Mouse (Mus musculus): Measurements from ENCODE around the gene Gzmm.
A peak's percentile ranks its signal among the peaks of the same experiment; 100 is the strongest.
"Not testable (repeated sequence)": the region's sequence is repeated elsewhere in the genome, so short reads cannot be mapped to it uniquely, and the experiment has no call there.

Gzmm gene

GRCm38 (mm10) chr10:79681591-79682245, 7.1 kb upstream of the Gzmm start, which contains the start of gene Cdc34:
Gene Cdc34 (plus strand): TSS chr10:79682195.
- peak; percentile 98 to 100 for DNase-seq

- peak in 1 of 2 experiments; percentile 61 for DNase-seq
Measured at GRCm38 (mm10) chr10:79682551-79682915, 6.3 kb upstream of the Gzmm start.

DNA sequence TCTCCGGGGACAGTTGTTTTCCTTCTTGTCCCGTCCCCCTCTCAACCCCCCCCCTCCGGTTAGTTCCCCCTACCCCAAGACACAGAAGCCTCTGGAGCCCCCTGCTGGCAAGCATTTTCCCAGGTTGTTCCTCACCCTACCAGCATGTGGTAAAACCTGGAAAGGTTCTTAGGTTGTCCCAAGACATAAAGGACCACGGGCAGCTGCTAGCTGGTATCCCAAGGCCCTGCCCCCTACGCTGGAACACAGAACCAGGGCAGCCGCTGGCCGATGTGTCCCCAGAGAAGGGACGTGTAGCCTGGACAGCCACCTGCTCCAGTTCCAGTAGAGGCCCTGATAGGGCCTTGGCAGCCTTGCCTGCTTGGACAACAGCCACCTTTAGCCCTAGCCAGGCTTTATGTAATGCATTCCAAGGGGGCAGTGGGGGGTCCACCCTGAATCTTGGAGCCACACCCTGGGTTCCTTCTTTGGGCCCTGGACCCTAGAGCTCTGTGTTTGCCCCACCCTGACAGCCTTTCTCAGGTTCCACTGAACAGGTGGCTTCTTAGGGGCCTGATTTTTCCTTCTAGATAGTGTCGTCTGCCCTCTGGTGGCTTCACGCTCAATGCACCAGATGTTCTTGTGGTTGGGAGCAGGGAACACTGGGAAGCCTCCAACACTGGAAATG, 5.8 kb upstream of the Gzmm start:
- peak; percentile 81 to 86 for DNase-seq

DNA sequence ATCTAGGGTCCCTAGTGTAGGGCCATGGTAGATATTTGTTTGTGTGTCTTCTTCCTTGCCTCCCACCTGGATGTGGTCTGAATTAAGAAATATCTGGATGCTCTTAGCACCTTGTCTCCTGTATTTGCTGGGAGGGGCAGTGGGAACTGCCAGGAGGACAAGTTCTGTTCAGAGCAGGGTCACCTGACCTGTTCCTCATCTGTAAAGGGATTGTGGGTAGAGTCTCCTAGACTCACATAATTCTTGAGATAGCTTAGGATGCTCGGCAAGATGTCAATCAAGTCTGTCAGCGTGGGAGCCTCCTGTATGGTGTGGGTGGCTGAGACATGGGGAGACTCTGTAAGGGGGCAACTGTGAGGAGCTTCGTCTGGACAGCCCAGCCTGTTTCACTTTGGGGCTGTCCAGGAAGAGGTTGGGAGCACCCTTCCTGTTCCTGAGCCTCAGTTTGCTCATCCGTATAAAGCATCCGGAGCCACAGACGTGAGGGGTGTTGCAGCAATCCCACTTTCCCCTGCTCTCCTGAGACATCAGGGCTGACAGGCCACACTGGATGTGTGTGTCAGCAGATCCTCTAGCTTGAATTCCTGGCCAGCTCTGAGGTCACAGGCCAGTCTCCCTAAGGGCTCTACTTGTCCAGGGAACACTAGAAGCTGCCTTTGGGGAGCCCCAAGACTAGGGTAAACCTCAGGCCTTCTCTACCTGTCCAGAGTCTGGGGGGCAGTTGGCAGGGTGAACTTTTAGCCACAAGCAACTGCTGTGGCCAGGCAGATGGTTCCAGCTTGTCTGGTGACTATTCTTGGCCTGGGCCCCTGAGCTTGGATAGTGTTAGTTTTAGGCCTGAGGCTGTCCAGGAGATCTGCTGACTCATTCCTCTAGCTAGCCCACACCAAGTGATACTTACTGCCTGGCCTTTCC, 4.8 kb upstream of the Gzmm start:
- DNase-seq = peak in 1 of 2 experiments; percentile 60

GRCm38 (mm10) chr10:79684770-79685600, 3.8 kb upstream of the Gzmm start:
- DNase-seq = no peak

- DNase-seq = no peak
Measured at GRCm38 (mm10) chr10:79686219-79686618, 2.6 kb upstream of the Gzmm start.

DNA sequence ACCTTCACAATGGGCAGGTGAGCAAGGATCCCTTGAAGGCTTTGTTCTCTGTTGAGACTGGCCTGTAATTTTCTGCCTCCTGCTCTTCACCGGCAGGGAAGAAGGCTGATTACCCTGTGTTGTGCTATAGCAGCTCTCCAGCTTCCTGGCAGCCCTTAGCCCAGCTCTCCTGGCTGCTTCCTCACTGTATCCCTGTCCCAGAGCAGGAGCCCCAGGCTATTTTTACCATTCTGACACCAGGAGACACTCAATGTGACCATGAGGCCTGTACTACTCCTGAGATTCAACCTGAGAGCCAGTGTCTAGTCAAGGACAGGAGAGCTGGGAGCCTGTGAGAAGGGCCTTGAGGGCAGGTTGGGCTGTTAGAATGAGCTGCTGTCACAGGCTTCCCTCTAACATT, 2.1 kb upstream of the Gzmm start:
- DNase-seq = no peak

GRCm38 (mm10) chr10:79687513-79687912, 1.3 kb upstream of the Gzmm start:
- DNase-seq = no peak

- no peak for DNase-seq
Measured at GRCm38 (mm10) chr10:79689178-79689577, 358 bp downstream of the Gzmm start.

GRCm38 (mm10) chr10:79691986-79692548, 3.2 kb downstream of the Gzmm start:
- DNase-seq = no peak

GRCm38 (mm10) chr10:79693580-79694378, 5.0 kb downstream of the Gzmm start:
- DNase-seq = no peak

DNA sequence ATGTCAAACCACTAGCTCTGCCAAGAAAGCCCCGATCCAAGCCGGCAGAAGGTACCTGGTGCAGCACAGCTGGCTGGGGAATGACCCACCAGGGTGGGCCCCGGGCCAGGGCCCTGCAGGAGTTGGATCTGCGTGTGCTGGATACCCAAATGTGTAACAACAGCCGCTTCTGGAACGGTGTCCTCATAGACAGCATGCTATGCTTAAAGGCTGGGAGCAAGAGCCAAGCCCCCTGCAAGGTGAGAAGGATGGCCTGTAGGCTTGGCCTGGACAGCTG, 5.5 kb downstream of the Gzmm start:
- DNase-seq = no peak

DNA sequence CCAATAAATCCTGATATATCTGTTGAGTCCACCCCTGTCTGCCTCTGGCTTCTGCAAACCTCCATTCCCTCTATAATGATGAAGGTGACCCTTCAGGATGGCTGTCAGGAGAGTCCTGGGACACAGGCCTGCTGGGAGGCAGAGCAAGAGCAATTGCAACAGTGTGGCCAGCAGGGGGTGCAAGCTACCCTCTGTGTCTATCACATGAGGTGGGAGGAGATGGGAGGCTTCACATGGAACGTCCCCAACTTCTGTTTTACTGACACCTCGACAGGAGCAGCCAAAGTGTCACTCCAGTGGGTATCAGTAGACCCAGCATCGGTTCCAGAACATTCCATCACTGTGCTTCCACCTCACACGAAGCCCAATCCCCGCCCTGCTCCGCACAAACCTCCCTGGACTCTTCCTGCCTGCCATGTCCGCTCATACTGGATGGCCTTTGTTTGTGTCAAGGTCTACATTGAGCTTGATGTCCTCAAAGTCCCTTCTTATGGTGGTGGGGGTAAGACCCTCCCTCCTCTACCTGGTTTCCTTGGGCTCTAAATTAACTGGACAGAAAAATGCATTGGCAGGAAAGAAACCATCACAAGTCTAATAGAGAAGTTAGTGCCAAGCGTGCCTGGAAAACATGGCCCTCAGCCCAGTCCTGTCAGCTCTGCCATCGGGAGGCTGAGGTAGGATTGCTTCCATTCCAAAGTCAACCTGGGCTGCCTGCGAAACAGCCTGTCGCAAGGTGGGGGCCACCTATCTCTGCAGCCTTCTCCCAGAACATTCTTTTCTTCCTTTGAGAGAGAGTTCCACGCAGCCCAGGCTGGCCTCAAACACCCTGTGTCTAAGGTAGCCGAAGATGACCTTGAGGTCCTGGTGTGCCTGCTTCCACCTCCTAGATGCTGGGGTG, 6.7 kb downstream of the Gzmm start:
- peak; percentile 82 to 89 for DNase-seq

GRCm38 (mm10) chr10:79696129-79696651, 7.4 kb downstream of the Gzmm start:
- DNase-seq = peak in 1 of 2 experiments; percentile 48

DNA sequence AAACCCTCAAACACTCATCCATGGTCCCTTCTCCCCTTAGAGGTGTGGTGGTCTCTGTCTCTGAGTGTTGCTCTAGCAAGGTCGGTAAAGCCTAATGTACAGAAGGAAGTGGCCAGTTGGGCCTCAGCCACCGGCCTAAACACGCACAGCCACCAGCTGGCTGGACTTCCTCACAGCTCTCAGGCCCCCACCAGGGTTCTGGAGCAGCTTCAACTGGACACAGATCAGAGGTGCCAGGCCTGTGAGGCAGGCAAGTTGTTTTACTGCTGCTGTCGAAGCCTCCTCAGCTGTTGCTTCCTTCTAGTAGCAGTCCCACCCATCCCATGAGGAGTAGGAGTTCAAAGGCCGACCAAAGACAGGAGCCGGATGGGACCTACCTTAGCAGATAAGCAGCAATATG, 9.1 kb downstream of the Gzmm start:
- no peak for DNase-seq

- DNase-seq = no peak
Measured at GRCm38 (mm10) chr10:79698459-79698858, 9.6 kb downstream of the Gzmm start.

DNA sequence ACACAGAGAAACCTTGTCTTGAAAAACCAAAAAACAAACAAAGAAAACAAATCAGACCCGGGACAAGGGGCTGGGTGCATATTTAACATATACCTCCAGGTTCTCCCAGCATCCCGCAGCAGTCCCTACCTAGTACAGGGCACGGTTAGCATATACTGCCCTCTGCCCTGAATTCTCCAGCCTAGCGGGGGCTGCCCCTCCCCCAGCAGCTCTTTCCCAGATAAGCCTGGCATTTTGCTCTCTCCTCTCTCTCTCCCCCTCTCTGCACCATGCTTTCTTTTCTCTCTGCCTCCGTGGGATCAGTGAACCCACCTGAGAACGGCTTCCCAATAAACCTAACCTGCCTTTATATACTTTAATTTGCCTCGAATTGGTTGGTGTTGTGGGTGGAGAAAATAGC, 11.9 kb downstream of the Gzmm start:
- no peak for DNase-seq

DNA sequence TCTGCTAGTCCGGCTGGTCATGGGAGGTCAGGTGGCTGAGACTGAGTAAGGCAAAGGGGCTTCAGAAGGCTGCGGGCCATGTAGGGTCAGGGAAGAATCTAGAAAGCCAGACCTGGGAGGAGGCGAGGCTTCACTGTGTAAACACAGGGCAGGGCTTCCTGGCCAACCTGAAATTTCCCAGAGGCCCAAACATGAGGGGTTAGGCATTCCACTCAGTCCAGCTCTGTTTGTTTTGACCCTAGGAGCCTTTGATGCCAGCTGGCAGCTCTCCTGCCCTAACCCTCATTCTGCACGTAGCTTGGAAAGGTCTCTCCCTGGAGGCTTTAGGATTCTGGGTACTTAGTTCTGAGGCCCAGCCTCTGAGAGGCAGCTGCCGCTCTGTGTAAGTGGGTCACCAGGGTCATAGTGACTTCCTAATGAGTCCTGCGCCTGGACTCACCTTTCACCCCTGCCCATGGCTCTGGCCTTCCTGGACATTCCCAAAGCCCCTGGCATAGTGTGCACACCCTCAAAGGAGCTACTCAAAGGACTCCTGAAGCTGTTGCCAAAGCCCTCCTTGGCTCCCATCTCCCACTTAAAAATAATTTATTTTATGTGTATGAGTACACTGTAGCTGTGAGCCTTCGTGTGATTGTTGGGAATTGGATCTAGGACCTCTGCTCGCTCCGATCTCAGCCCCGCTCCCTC, 12.8 kb downstream of the Gzmm start:
- DNase-seq = peak; percentile 53 to 76

GRCm38 (mm10) chr10:79702970-79703369, 14.2 kb downstream of the Gzmm start:
- DNase-seq = not testable (repeated sequence)

GRCm38 (mm10) chr10:79703541-79703940, 14.7 kb downstream of the Gzmm start:
- no peak for DNase-seq

Data from kidney, postnatal 25 days (tissue).